Comparison of ENCODE assay signal across 18 mouse cellular contexts in the genomic region with DNA sequence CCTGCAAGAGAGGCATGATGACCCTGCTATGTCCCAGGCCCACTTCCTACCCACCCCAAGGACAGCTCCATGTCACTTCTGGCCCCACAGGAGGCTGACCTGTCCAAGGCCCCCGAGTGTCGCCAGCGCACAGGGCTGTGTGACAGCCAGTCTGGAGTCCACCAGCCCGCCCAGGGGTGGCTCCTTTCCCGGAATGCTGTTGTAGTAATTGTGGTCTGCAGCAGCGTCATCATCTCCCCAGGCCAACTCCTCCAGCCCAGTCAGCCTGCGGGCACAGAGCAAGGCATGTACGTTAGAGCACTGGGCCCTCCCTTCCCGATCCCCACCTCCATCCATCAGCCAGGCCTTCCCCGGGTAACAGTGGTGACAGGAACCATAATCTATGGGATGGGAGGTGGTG. TPM values are rescaled to one million over a fixed set of nuclear protein-coding genes. Genes with fewer than 3 reads are reported as not detected.
"Had no signal": no experiment of that assay in that cellular context is flagged by ENCODE, and none has a peak within 500 bp of the region (broad histone marks: within the 10 kb centered on the region; RNA-seq: fewer than 3 reads in every experiment).

No protein-coding gene starts in this region.

- DNase-seq: kidney, postnatal 14 days; lung, adult 2 months; lung, postnatal 14 days; thymus, adult 18-20 months; thymus, postnatal 14 days had no signal

- H3K4me2 ChIP-seq: kidney, embryonic 15.5 days; liver, embryonic 11.5 days; liver, embryonic 15.5 days; midbrain, embryonic 12.5 days; neural tube, embryonic 12.5 days had no signal

- H3K27ac ChIP-seq: kidney, embryonic 15.5 days; left cerebral cortex, adult 2 months; limb, embryonic 10.5 days; liver, embryonic 15.5 days; macrophage; midbrain, embryonic 12.5 days; neural tube, embryonic 12.5 days had no signal

- H3K9ac ChIP-seq: kidney, embryonic 15.5 days; liver, embryonic 15.5 days; midbrain, embryonic 12.5 days; neural tube, embryonic 12.5 days had no signal

- H3K9me3 ChIP-seq: kidney, embryonic 15.5 days; limb, embryonic 10.5 days; liver, embryonic 15.5 days; midbrain, embryonic 12.5 days; neural tube, embryonic 12.5 days had no signal

- H3K4me3 ChIP-seq: kidney, embryonic 15.5 days; left cerebral cortex, adult 2 months; limb, embryonic 10.5 days; liver, embryonic 15.5 days; megakaryocyte, embryonic 14.5 days; midbrain, embryonic 12.5 days; neural tube, embryonic 12.5 days had no signal

- H3K36me3 ChIP-seq: kidney, embryonic 15.5 days; limb, embryonic 10.5 days; liver, embryonic 15.5 days; midbrain, embryonic 12.5 days had no signal

- H3K27me3 ChIP-seq: kidney, embryonic 15.5 days; liver, embryonic 15.5 days; midbrain, embryonic 12.5 days; neural tube, embryonic 12.5 days had no signal

- H3K4me1 ChIP-seq: kidney, embryonic 15.5 days; limb, embryonic 10.5 days; liver, embryonic 15.5 days; megakaryocyte, embryonic 14.5 days; midbrain, embryonic 12.5 days; neural tube, embryonic 12.5 days had no signal

RNA-seq across cellular contexts. Expression of gene Shc2, which starts 11.6 kb away (rescaled TPM):
- total RNA-seq: neutrophil, adult 5-6 weeks had no signal

RNA-seq across cellular contexts. Expression of gene C2cd4c, which starts 12.3 kb away (rescaled TPM):
- total RNA-seq: neutrophil, adult 5-6 weeks had no signal
- polyA plus RNA-seq: kidney, embryonic 15.5 days; limb, embryonic 10.5 days; liver, embryonic 11.5 days; liver, embryonic 15.5 days; lung, adult 2 months; macrophage; neural tube, embryonic 12.5 days had no signal

RNA-seq across cellular contexts. Expression of gene Odf3l2, which starts 19.4 kb away (rescaled TPM):
- total RNA-seq: neutrophil, adult 5-6 weeks had no signal
- polyA plus RNA-seq: kidney, embryonic 15.5 days; limb, embryonic 10.5 days; liver, embryonic 11.5 days; liver, embryonic 15.5 days; lung, adult 2 months; macrophage; midbrain, embryonic 12.5 days; neural tube, embryonic 12.5 days had no signal

RNA-seq across cellular contexts. Expression of gene Madcam1, which starts 38.2 kb away (rescaled TPM):
- total RNA-seq: layer of hippocampus, postnatal 25 days; left cerebral cortex, adult 2 months; neutrophil, adult 5-6 weeks had no signal
- polyA plus RNA-seq: macrophage had no signal

RNA-seq across cellular contexts. Expression of gene Theg, which starts 39.0 kb away (rescaled TPM):
- total RNA-seq: neutrophil, adult 5-6 weeks had no signal
- polyA plus RNA-seq: kidney, embryonic 15.5 days; limb, embryonic 10.5 days; limb, embryonic 14.5 days; liver, embryonic 11.5 days; liver, embryonic 15.5 days; lung, adult 2 months; macrophage; midbrain, embryonic 12.5 days; neural tube, embryonic 12.5 days; stomach, embryonic 14.5 days had no signal
